Mouse (Mus musculus) cerebellum, adult 18-20 months (tissue): Measurements from ENCODE around the gene Camkmt.

Source experiments
- DNase-seq, 2 experiments: peaks; one replicate each; pipeline ENCODE4 v3.0.0; 2021

The Camkmt gene

GRCm38 (mm10) chr17:85090120-85091099 lies at the start of gene Camkmt, which contains the start of gene Prepl:
Gene Camkmt, plus strand, starts transcription at chr17:85090552.
Gene Prepl, minus strand, starts transcription at chr17:85090241.
- peak; percentile 96 to 97 for DNase-seq

- DNase-seq, result no peak
These were observed 49.4 kb upstream of the Camkmt start for GRCm38 (mm10) chr17:85040913-85041312.

GRCm38 (mm10) chr17:85042419-85042818 lies 47.9 kb upstream of the Camkmt start:
- no peak for DNase-seq

- no peak for DNase-seq
These were observed 46.9 kb upstream of the Camkmt start for GRCm38 (mm10) chr17:85043404-85043816.

GRCm38 (mm10) chr17:85044466-85044865 lies 45.9 kb upstream of the Camkmt start:
- DNase-seq, result no peak

- no peak for DNase-seq
These were observed 45.2 kb upstream of the Camkmt start for GRCm38 (mm10) chr17:85045160-85045559.

GRCm38 (mm10) chr17:85048379-85048778 lies 42.0 kb upstream of the Camkmt start:
- DNase-seq, result no peak

- no peak for DNase-seq
These were observed 32.1 kb upstream of the Camkmt start for GRCm38 (mm10) chr17:85058276-85058675.

- no peak for DNase-seq
These were observed 31.2 kb upstream of the Camkmt start for GRCm38 (mm10) chr17:85059136-85059535.

- DNase-seq, result no peak
These were observed 26.8 kb upstream of the Camkmt start for GRCm38 (mm10) chr17:85063560-85063959.

GRCm38 (mm10) chr17:85067331-85067730 lies 23.0 kb upstream of the Camkmt start:
- DNase-seq, result no peak

GRCm38 (mm10) chr17:85070658-85071057 lies 19.7 kb upstream of the Camkmt start:
- DNase-seq, result no peak

- DNase-seq, result no peak
These were observed 19.1 kb upstream of the Camkmt start for GRCm38 (mm10) chr17:85071088-85071775.

- DNase-seq, result no peak
These were observed 18.0 kb upstream of the Camkmt start for GRCm38 (mm10) chr17:85072383-85072782.

GRCm38 (mm10) chr17:85073214-85073613 lies 17.1 kb upstream of the Camkmt start:
- no peak for DNase-seq

- no peak for DNase-seq
These were observed 16.3 kb upstream of the Camkmt start for GRCm38 (mm10) chr17:85074083-85074482.

GRCm38 (mm10) chr17:85079276-85079675 lies 11.1 kb upstream of the Camkmt start:
- no peak for DNase-seq

GRCm38 (mm10) chr17:85080781-85081180 lies 9.6 kb upstream of the Camkmt start:
- no peak for DNase-seq

GRCm38 (mm10) chr17:85085335-85085734 lies 5.0 kb upstream of the Camkmt start:
- no peak for DNase-seq

GRCm38 (mm10) chr17:85086501-85086900 lies 3.9 kb upstream of the Camkmt start:
- no peak for DNase-seq

GRCm38 (mm10) chr17:85087591-85087990 lies 2.8 kb upstream of the Camkmt start:
- DNase-seq, result peak; percentile 77 to 85

- no peak for DNase-seq
These were observed 2.0 kb upstream of the Camkmt start for GRCm38 (mm10) chr17:85088401-85088800.

GRCm38 (mm10) chr17:85089011-85089410 lies 1.3 kb upstream of the Camkmt start:
- peak in 1 of 2 experiments; percentile 46 for DNase-seq

- peak in 1 of 2 experiments; percentile 31 for DNase-seq
These were observed 731 bp upstream of the Camkmt start for GRCm38 (mm10) chr17:85089621-85090020.
